Comparison of ENCODE assay signal across 8 mouse cellular contexts in genomic region chr13:14062209-14063012, GRCm38 (mm10). TPM values are rescaled to one million over a fixed set of nuclear protein-coding genes. Genes with fewer than 3 reads are reported as not detected.
A peak's percentile ranks its signal among the peaks of the same experiment; 100 is the strongest.
DNase-seq lines count a peak whose midpoint lies in the region; ATAC-seq and TF ChIP-seq lines count a peak whose summit lies in the region.

No protein-coding gene starts in this region.

- H3K4me3 ChIP-seq in cerebellum, adult 2 months (replicated peaks; ENCODE audit: insufficient read depth, low read depth, low read length) = peak overlapping the region; percentile 74
- H3K4me3 ChIP-seq in intestine, embryonic 15.5 days (replicated peaks) = peak overlapping the region; percentile 99
- peak overlapping the region; percentile 76 for H3K4me3 ChIP-seq in neural tube, embryonic 15.5 days (replicated peaks)

- TF ChIP-seq CTCF in cerebellum, adult 2 months (IDR thresholded peaks at IDR 0.05; ENCODE audit: borderline replicate concordance, insufficient read depth, low read depth, low read length) = no peak

- WGBS in cerebellum, adult 2 months = 4% methylated on average over 11 of the region's 11 CpGs
- WGBS in intestine, embryonic 15.5 days = 6% methylated on average over 11 of the region's 11 CpGs
- WGBS in neural tube, embryonic 15.5 days = 6% methylated on average over 11 of the region's 11 CpGs

- no peaks in the 10 kb centered on the region for H3K9me3 ChIP-seq in intestine, embryonic 15.5 days
- no peaks in the 10 kb centered on the region for H3K9me3 ChIP-seq in neural tube, embryonic 15.5 days (replicated peaks)

- H3K27me3 ChIP-seq in cerebellum, adult 2 months (ENCODE audit: control insufficient read depth, insufficient read depth, low read length) = no peaks in the 10 kb centered on the region
- no peaks in the 10 kb centered on the region for H3K27me3 ChIP-seq in intestine, embryonic 15.5 days (replicated peaks)
- H3K27me3 ChIP-seq in neural tube, embryonic 15.5 days (replicated peaks) = no peaks in the 10 kb centered on the region

- H3K4me1 ChIP-seq in cerebellum, adult 2 months (ENCODE audit: control insufficient read depth, insufficient read depth, low read length) = peaks cover 4% of the 10 kb centered on the region; the same call in 1 of the 2 replicates
- H3K4me1 ChIP-seq in intestine, embryonic 15.5 days (replicated peaks) = 0 out of 2 replicates have a peak, but pooled peaks cover 5% of the 10 kb centered on the region
- H3K4me1 ChIP-seq in neural tube, embryonic 15.5 days = peaks cover 40% of the 10 kb centered on the region

- no peaks in the 10 kb centered on the region for H3K36me3 ChIP-seq in intestine, embryonic 15.5 days
- H3K36me3 ChIP-seq in neural tube, embryonic 15.5 days = 0 out of 2 replicates have a peak, but pooled peaks cover 3% of the 10 kb centered on the region

- H3K27ac ChIP-seq in cerebellum, adult 2 months (ENCODE audit: insufficient read depth, low read length) = peak overlapping the region; percentile 51; the same call in 1 of the 2 replicates
- H3K27ac ChIP-seq in intestine, embryonic 15.5 days = peak overlapping the region; percentile 96
- H3K27ac ChIP-seq in neural tube, embryonic 15.5 days (replicated peaks) = peak overlapping the region; percentile 96

- ATAC-seq in intestine, embryonic 15.5 days = no peak
- ATAC-seq in neural tube, embryonic 15.5 days (ENCODE audit: low FRiP score) = no peak

- peak overlapping the region; percentile 67 for H3K4me2 ChIP-seq in intestine, embryonic 15.5 days (replicated peaks)
- H3K4me2 ChIP-seq in neural tube, embryonic 15.5 days = peak overlapping the region; percentile 78

- DNase-seq in cerebellum, adult 2 months = no peak
- no peak for DNase-seq in cerebellum, adult 11-12 months
- DNase-seq in thymus, postnatal 14 days = peak; percentile 10
- no peak for DNase-seq in thymus, postnatal 25 days
- DNase-seq in kidney, adult 11 months = no peak
- no peak for DNase-seq in testis, postnatal 10 days (ENCODE audit: low spot score)

- no peak for TF ChIP-seq POLR2A in cerebellum, adult 2 months (IDR thresholded peaks at IDR 0.05; ENCODE audit: borderline replicate concordance, insufficient read depth, low read length)

- peak overlapping the region; percentile 70 for H3K9ac ChIP-seq in intestine, embryonic 15.5 days
- peak overlapping the region; percentile 84 for H3K9ac ChIP-seq in neural tube, embryonic 15.5 days (replicated peaks)

RNA-seq across cellular contexts. Expression of gene Arid4b, which starts 0.6 kb away (rescaled TPM):
- 25.3 and 26.5 TPM in 2 replicates for polyA plus RNA-seq in cerebellum, adult 2 months (2012; rRNA removed)
- polyA plus RNA-seq in intestine, embryonic 15.5 days (2015; fragmentation: Nextera tagmentation; extraction: Ambion mirVana) = 51.7 and 52.2 TPM in 2 replicates
- polyA plus RNA-seq in neural tube, embryonic 15.5 days (2015; fragmentation: Nextera tagmentation; extraction: Ambion mirVana) = 68.7 and 70.2 TPM in 2 replicates

RNA-seq across cellular contexts. Expression of gene Ggps1, which starts 0.9 kb away (rescaled TPM):
- 57.1 and 60.1 TPM in 2 replicates for polyA plus RNA-seq in cerebellum, adult 2 months (2012; rRNA removed)
- polyA plus RNA-seq in intestine, embryonic 15.5 days (2015; fragmentation: Nextera tagmentation; extraction: Ambion mirVana) = 38.7 and 46.8 TPM in 2 replicates
- polyA plus RNA-seq in neural tube, embryonic 15.5 days (2015; fragmentation: Nextera tagmentation; extraction: Ambion mirVana) = 75.1 and 81.1 TPM in 2 replicates

RNA-seq across cellular contexts. Expression of gene Tbce, which starts 23.0 kb away (rescaled TPM):
- 149 TPM in 2 replicates for polyA plus RNA-seq in cerebellum, adult 2 months (2012; rRNA removed)
- 42.3 and 49.3 TPM in 2 replicates for polyA plus RNA-seq in intestine, embryonic 15.5 days (2015; fragmentation: Nextera tagmentation; extraction: Ambion mirVana)
- polyA plus RNA-seq in neural tube, embryonic 15.5 days (2015; fragmentation: Nextera tagmentation; extraction: Ambion mirVana) = 94.8 and 112 TPM in 2 replicates
